Mouse (Mus musculus) gastrocnemius, postnatal 4 days (tissue): ENCODE measurements around the gene Endou. TPM values are rescaled to one million over a fixed set of nuclear protein-coding genes. Genes with fewer than 3 reads are reported as not detected.

ENCODE experiments used
- total RNA-seq, 2 experiments: library from RNA; stranded (reverse); gene quantifications; 2 replicates each; pipeline ENCODE4 v1.2.3; 2021

Endou gene
- total RNA-seq, 2 experiments from 2014 or later: 0.74 to 0.86 TPM

Other genes starting within 250 kb of the Endou start
- gene Rpap3, start 25.5 kb downstream of the Endou start, total RNA-seq: 10 to 100 TPM; 15.2 to 15.7 TPM
- 10 to 100 TPM in 1 of 2 experiments, 1 to 10 TPM in 1; 9.4 to 11.0 TPM for gene Rapgef3, start 36.6 kb upstream of the Endou start, total RNA-seq
- gene Slc48a1, start 47.2 kb upstream of the Endou start, total RNA-seq: 10 to 100 TPM; 32.6 to 35.4 TPM
- gene Hdac7, start 113.2 kb upstream of the Endou start, total RNA-seq: 10 to 100 TPM; 53.6 to 57.9 TPM
- gene Vdr, start 179.3 kb upstream of the Endou start, total RNA-seq: under 1 TPM; 0.15 to 0.47 TPM
- gene Tmem106c, start 232.9 kb upstream of the Endou start, total RNA-seq: 10 to 100 TPM; 22.6 to 23.0 TPM